Mouse (Mus musculus) spleen, embryonic (tissue): ENCODE results near the gene Ush1c.
"Not testable (repeated sequence)": the region's sequence is repeated elsewhere in the genome, so short reads cannot be mapped to it uniquely, and the experiment has no call there.

Experiments used
- CTCF ChIA-PET: fragments of 350-600 bp; sonication (Branson Sonifier 250); formaldehyde crosslinking; loops from one replicate; lab custom pipeline; 2022; lab: Charles Lee

Ush1c gene

GRCm38 (mm10) chr7:46204775-46205174, 33.5 kb downstream of the Ush1c start:
- CTCF ChIA-PET = no interaction called here

- CTCF ChIA-PET = no interaction called here
Measured at GRCm38 (mm10) chr7:46204046-46204471, 34.2 kb downstream of the Ush1c start.

GRCm38 (mm10) chr7:46201649-46202048, 36.7 kb downstream of the Ush1c start:
- CTCF ChIA-PET = no interaction called here

GRCm38 (mm10) chr7:46200021-46200420, 38.3 kb downstream of the Ush1c start:
- CTCF ChIA-PET = no interaction called here

GRCm38 (mm10) chr7:46195356-46195755, 42.9 kb downstream of the Ush1c start:
- CTCF ChIA-PET = no interaction called here

GRCm38 (mm10) chr7:46184232-46184631, 54.1 kb downstream of the Ush1c start:
- CTCF ChIA-PET = no interaction called here

GRCm38 (mm10) chr7:46181590-46181989, 56.7 kb downstream of the Ush1c start:
- CTCF ChIA-PET = no interaction called here

- CTCF ChIA-PET = no interaction called here
Measured at GRCm38 (mm10) chr7:46179431-46180275, 58.6 kb downstream of the Ush1c start, which contains the start of gene Abcc8. Abcc8 (minus strand) TSS chr7:46180033.

- CTCF ChIA-PET = not testable (repeated sequence)
Measured at GRCm38 (mm10) chr7:46168980-46169379, 69.3 kb downstream of the Ush1c start.

GRCm38 (mm10) chr7:46168402-46168801, 69.9 kb downstream of the Ush1c start:
- CTCF ChIA-PET = no interaction called here

GRCm38 (mm10) chr7:46167901-46168300, 70.4 kb downstream of the Ush1c start:
- CTCF ChIA-PET = no interaction called here

- CTCF ChIA-PET = no interaction called here
Measured at GRCm38 (mm10) chr7:46165876-46166275, 72.4 kb downstream of the Ush1c start.

GRCm38 (mm10) chr7:46162731-46163130, 75.6 kb downstream of the Ush1c start:
- CTCF ChIA-PET = no interaction called here

GRCm38 (mm10) chr7:46162132-46162727, 76.1 kb downstream of the Ush1c start:
- CTCF ChIA-PET = no interaction called here

- CTCF ChIA-PET = no interaction called here
Measured at GRCm38 (mm10) chr7:46161615-46162014, 76.7 kb downstream of the Ush1c start.

GRCm38 (mm10) chr7:46157746-46158145, 80.6 kb downstream of the Ush1c start:
- CTCF ChIA-PET = no interaction called here

GRCm38 (mm10) chr7:46154498-46155488, 83.5 kb downstream of the Ush1c start:
- CTCF ChIA-PET = no interaction called here

- CTCF ChIA-PET = no interaction called here
Measured at GRCm38 (mm10) chr7:46152819-46153351, 85.4 kb downstream of the Ush1c start.

GRCm38 (mm10) chr7:46147417-46147816, 90.9 kb downstream of the Ush1c start:
- CTCF ChIA-PET = no interaction called here

GRCm38 (mm10) chr7:46146675-46147308, 91.5 kb downstream of the Ush1c start:
- CTCF ChIA-PET = no interaction called here
